Comparison of ENCODE assay signal across 21 mouse cellular contexts in the genomic region with DNA sequence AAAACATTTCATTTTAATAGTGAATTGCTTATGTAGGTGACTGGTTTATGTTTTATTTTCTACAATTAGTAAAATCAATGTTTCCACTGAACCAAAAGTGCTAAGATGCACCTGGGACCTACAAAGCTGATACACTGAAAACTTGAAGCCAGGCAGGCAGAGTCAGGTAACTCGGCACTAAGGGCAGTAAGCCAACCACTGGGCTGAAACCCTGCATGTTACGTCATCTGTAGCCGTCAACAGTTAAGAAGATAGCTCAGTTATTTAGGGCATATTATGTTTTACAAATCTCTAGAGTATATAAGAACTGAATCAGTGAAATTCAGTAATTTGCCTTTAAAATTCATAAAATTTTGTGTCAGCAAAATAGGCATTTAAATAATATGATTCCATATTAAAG. TPM values are rescaled to one million over a fixed set of nuclear protein-coding genes. Genes with fewer than 3 reads are reported as not detected.
A peak's percentile ranks its signal among the peaks of the same experiment; 100 is the strongest.
DNase-seq lines count a peak whose midpoint lies in the region; ATAC-seq and TF ChIP-seq lines count a peak whose summit lies in the region.
"Had no signal": no experiment of that assay in that cellular context is flagged by ENCODE, and none has a peak within 500 bp of the region (broad histone marks: within the 10 kb centered on the region; RNA-seq: fewer than 3 reads in every experiment).

No protein-coding gene starts in this region.

- H3K4me2 ChIP-seq in liver, embryonic 12.5 days, result no peak overlapping the region
- no peak overlapping the region for H3K4me2 ChIP-seq in heart, embryonic 12.5 days
- H3K4me2 ChIP-seq in forebrain, postnatal 0 days (ENCODE audit: low read depth), result no peak overlapping the region
- H3K4me2 ChIP-seq: forebrain, embryonic 13.5 days; hindbrain, embryonic 12.5 days had no signal

- no peak overlapping the region for H3K9ac ChIP-seq in liver, adult 2 months (ENCODE audit: low read depth, low read length)
- no peak overlapping the region for H3K9ac ChIP-seq in liver, embryonic 12.5 days
- H3K9ac ChIP-seq in heart, embryonic 12.5 days, result no peak overlapping the region
- H3K9ac ChIP-seq in forebrain, postnatal 0 days, result no peak overlapping the region
- H3K9ac ChIP-seq: forebrain, embryonic 13.5 days; hindbrain, embryonic 12.5 days had no signal

- H3K27ac ChIP-seq in cerebellum, adult 2 months (ENCODE audit: insufficient read depth, low read length), result no peak overlapping the region
- no peak overlapping the region for H3K27ac ChIP-seq in liver, adult 2 months (replicated peaks; ENCODE audit: insufficient read depth, low read depth, low read length)
- H3K27ac ChIP-seq in liver, embryonic 12.5 days, result no peak overlapping the region
- H3K27ac ChIP-seq in heart, embryonic 12.5 days (ENCODE audit: poor library complexity, severe bottlenecking), result no peak overlapping the region
- H3K27ac ChIP-seq in forebrain, postnatal 0 days (ENCODE audit: low read depth, low read length), result no peak overlapping the region
- H3K27ac ChIP-seq: forebrain, embryonic 13.5 days; hindbrain, embryonic 12.5 days had no signal

- no peaks in the 10 kb centered on the region for H3K79me2 ChIP-seq in liver, adult 2 months (ENCODE audit: control insufficient read depth, insufficient read depth, low read length)

- TF ChIP-seq CTCF in cerebellum, adult 2 months (IDR thresholded peaks at IDR 0.05; ENCODE audit: borderline replicate concordance, insufficient read depth, low read depth, low read length), result no peak
- TF ChIP-seq CTCF in liver, adult 2 months (IDR thresholded peaks at IDR 0.05; ENCODE audit: low read depth, low read length), result no peak
- no peak for TF ChIP-seq CTCF in forebrain, postnatal 0 days (IDR thresholded peaks at IDR 0.05; ENCODE audit: low read depth)

- peaks cover 20% of the 10 kb centered on the region for H3K36me3 ChIP-seq in liver, adult 2 months (ENCODE audit: control insufficient read depth, insufficient read depth, low read length)
- H3K36me3 ChIP-seq in liver, embryonic 12.5 days, result peaks cover 55% of the 10 kb centered on the region
- H3K36me3 ChIP-seq in heart, embryonic 12.5 days, result peaks cover 13% of the 10 kb centered on the region
- peaks cover 11% of the 10 kb centered on the region; the same call in 1 of the 2 replicates for H3K36me3 ChIP-seq in forebrain, postnatal 0 days (ENCODE audit: insufficient read depth)

- H3K27me3 ChIP-seq in cerebellum, adult 2 months (ENCODE audit: control insufficient read depth, insufficient read depth, low read length), result no peaks in the 10 kb centered on the region
- H3K27me3 ChIP-seq in liver, adult 2 months (ENCODE audit: control insufficient read depth, insufficient read depth, low read length), result no peaks in the 10 kb centered on the region
- no peaks in the 10 kb centered on the region for H3K27me3 ChIP-seq in liver, embryonic 12.5 days (replicated peaks)
- no peaks in the 10 kb centered on the region for H3K27me3 ChIP-seq in heart, embryonic 12.5 days (replicated peaks)
- H3K27me3 ChIP-seq in forebrain, postnatal 0 days (ENCODE audit: insufficient read depth, low read length), result no peaks in the 10 kb centered on the region
- H3K27me3 ChIP-seq: forebrain, embryonic 13.5 days; hindbrain, embryonic 12.5 days had no signal

- H3K9me3 ChIP-seq in liver, embryonic 12.5 days (replicated peaks), result no peaks in the 10 kb centered on the region
- no peaks in the 10 kb centered on the region for H3K9me3 ChIP-seq in heart, embryonic 12.5 days (replicated peaks)
- no peaks in the 10 kb centered on the region for H3K9me3 ChIP-seq in forebrain, postnatal 0 days (ENCODE audit: low read length)
- H3K9me3 ChIP-seq: forebrain, embryonic 13.5 days; G1E; hindbrain, embryonic 12.5 days had no signal

- WGBS in cerebellum, adult 2 months, result 30% methylated on average over 3 of the region's 3 CpGs
- 28% methylated on average over 3 of the region's 3 CpGs for WGBS in liver, adult 2 months
- WGBS in liver, embryonic 12.5 days (ENCODE audit: insufficient replicate concordance), result 79% methylated on average over 3 of the region's 3 CpGs
- WGBS in heart, embryonic 12.5 days, result 79% methylated on average over 3 of the region's 3 CpGs
- WGBS in forebrain, postnatal 0 days, result 91% methylated on average over 3 of the region's 3 CpGs

- H3K4me1 ChIP-seq in cerebellum, adult 2 months (ENCODE audit: control insufficient read depth, insufficient read depth, low read length), result no peaks in the 10 kb centered on the region
- H3K4me1 ChIP-seq in liver, adult 2 months (ENCODE audit: control insufficient read depth, insufficient read depth, low read length), result no peaks in the 10 kb centered on the region
- no peaks in the 10 kb centered on the region for H3K4me1 ChIP-seq in liver, embryonic 12.5 days
- H3K4me1 ChIP-seq in heart, embryonic 12.5 days (replicated peaks), result no peaks in the 10 kb centered on the region
- H3K4me1 ChIP-seq in forebrain, postnatal 0 days (ENCODE audit: insufficient read depth), result no peaks in the 10 kb centered on the region
- H3K4me1 ChIP-seq: forebrain, embryonic 13.5 days; hindbrain, embryonic 12.5 days had no signal

- TF ChIP-seq POLR2A in cerebellum, adult 2 months (IDR thresholded peaks at IDR 0.05; ENCODE audit: borderline replicate concordance, insufficient read depth, low read length), result no peak
- no peak for TF ChIP-seq POLR2A in liver, adult 2 months (IDR thresholded peaks at IDR 0.05; ENCODE audit: extremely low read depth, insufficient read depth, low read length)

- H3K4me3 ChIP-seq in cerebellum, adult 2 months (replicated peaks; ENCODE audit: insufficient read depth, low read depth, low read length), result no peak overlapping the region
- no peak overlapping the region for H3K4me3 ChIP-seq in liver, adult 2 months (ENCODE audit: insufficient read depth, low read depth, low read length)
- H3K4me3 ChIP-seq in liver, embryonic 12.5 days, result no peak overlapping the region
- H3K4me3 ChIP-seq in heart, embryonic 12.5 days, result no peak overlapping the region
- no peak overlapping the region for H3K4me3 ChIP-seq in forebrain, postnatal 0 days (ENCODE audit: low read depth, low read length)
- H3K4me3 ChIP-seq: forebrain, embryonic 13.5 days; hindbrain, embryonic 12.5 days had no signal

- DNase-seq in cerebellum, postnatal 14 days, result peak; percentile 33 to 35
- DNase-seq in cerebellum, adult 2 months, result no peak
- peak; percentile 66 for DNase-seq in liver, adult 2 months (ENCODE audit: extremely low read depth, low read depth, low spot score)
- peak; percentile 42 for DNase-seq in NIH3T3 (ENCODE audit: low read depth)
- DNase-seq in brain, adult 2 months (ENCODE audit: low read depth, low spot score), result peak; percentile 27
- no peak for DNase-seq in forebrain, postnatal 0 days
- DNase-seq: adrenal gland, adult 8-10 months; cerebellum, adult 18-20 months; gastrocnemius, postnatal 25 days; heart, adult 11 months; heart, postnatal 10 days; heart, postnatal 4 days had no signal

- ATAC-seq in liver, embryonic 12.5 days, result no peak
- ATAC-seq in heart, embryonic 12.5 days (ENCODE audit: insufficient number of reproducible peaks, low FRiP score), result no peak
- ATAC-seq in forebrain, postnatal 0 days, result no peak
- ATAC-seq: CD4-positive, CD25-positive, alpha-beta regulatory T cell, adult 4 months; forebrain, embryonic 13.5 days; hindbrain, embryonic 16.5 days; inflammation-experienced regulatory T-cells, adult 6 months; intestine, postnatal 0 days had no signal

RNA-seq across cellular contexts. Expression of gene Etfrf1, which starts 15.4 kb away (rescaled TPM):
- polyA plus RNA-seq in cerebellum, adult 2 months (2012; rRNA removed), result 33.9 and 37.1 TPM in 2 replicates
- 50.1 and 61.1 TPM in 2 replicates for total RNA-seq in liver, adult 2 months (2014; rRNA removed)
- 18.0 and 20.9 TPM in 2 replicates for polyA plus RNA-seq in liver, adult 2 months (2012; rRNA removed)
- 16.6 and 16.7 TPM in 2 replicates for polyA plus RNA-seq in liver, embryonic 12.5 days (2016; fragmentation: Nextera tagmentation; extraction: Ambion mirVana)
- 58.3 and 60.0 TPM in 2 replicates for polyA plus RNA-seq in heart, embryonic 12.5 days (2016; fragmentation: Nextera tagmentation; extraction: Ambion mirVana)
- 18.2 and 18.9 TPM in 2 replicates for total RNA-seq in forebrain, postnatal 0 days (2014; rRNA removed)
- polyA plus RNA-seq in forebrain, postnatal 0 days (2015; fragmentation: Nextera tagmentation; extraction: Ambion mirVana), result 19.6 and 26.7 TPM in 2 replicates

RNA-seq across cellular contexts. Expression of gene Casc1, which starts 15.5 kb away (rescaled TPM):
- 1.3 and 1.4 TPM in 2 replicates for polyA plus RNA-seq in cerebellum, adult 2 months (2012; rRNA removed)
- total RNA-seq in liver, adult 2 months (2014; rRNA removed), result 0.13 and 0.18 TPM in 2 replicates
- 0.02 TPM in 1 of 2 replicates, not detected in the other for polyA plus RNA-seq in liver, adult 2 months (2012; rRNA removed)
- polyA plus RNA-seq in liver, embryonic 12.5 days (2016; fragmentation: Nextera tagmentation; extraction: Ambion mirVana), result 0.13 TPM in 2 replicates
- 0.22 and 0.35 TPM in 2 replicates for polyA plus RNA-seq in heart, embryonic 12.5 days (2016; fragmentation: Nextera tagmentation; extraction: Ambion mirVana)
- total RNA-seq in forebrain, postnatal 0 days (2014; rRNA removed), result 1.5 TPM in 2 replicates
- polyA plus RNA-seq in forebrain, postnatal 0 days (2015; fragmentation: Nextera tagmentation; extraction: Ambion mirVana), result 0.96 and 1.5 TPM in 2 replicates
- polyA plus RNA-seq: G1E had no signal

RNA-seq across cellular contexts. Expression of gene Kras, which starts 23.7 kb away (rescaled TPM):
- 38.6 and 40.8 TPM in 2 replicates for polyA plus RNA-seq in cerebellum, adult 2 months (2012; rRNA removed)
- 9.9 and 11.8 TPM in 2 replicates for total RNA-seq in liver, adult 2 months (2014; rRNA removed)
- polyA plus RNA-seq in liver, adult 2 months (2012; rRNA removed), result 6.1 and 8.4 TPM in 2 replicates
- polyA plus RNA-seq in liver, embryonic 12.5 days (2016; fragmentation: Nextera tagmentation; extraction: Ambion mirVana), result 74.5 and 75.9 TPM in 2 replicates
- polyA plus RNA-seq in heart, embryonic 12.5 days (2016; fragmentation: Nextera tagmentation; extraction: Ambion mirVana), result 49.4 and 51.2 TPM in 2 replicates
- 41.3 and 47.6 TPM in 2 replicates for total RNA-seq in forebrain, postnatal 0 days (2014; rRNA removed)
- polyA plus RNA-seq in forebrain, postnatal 0 days (2015; fragmentation: Nextera tagmentation; extraction: Ambion mirVana), result 82.8 and 92.1 TPM in 2 replicates

Comparison
In these comparisons a context has a peak if more than half of its experiments do, and no peak if none do; other contexts are left out.
1. DNase-seq: peak in cerebellum, postnatal 14 days (2 of 2), liver, adult 2 months (single experiment), NIH3T3 (single experiment) and brain, adult 2 months (single experiment); none in cerebellum, adult 2 months (0 of 2) and forebrain, postnatal 0 days (single experiment).